Mouse (Mus musculus): ENCODE results near the gene Dapk3.

Dapk3 gene

DNA sequence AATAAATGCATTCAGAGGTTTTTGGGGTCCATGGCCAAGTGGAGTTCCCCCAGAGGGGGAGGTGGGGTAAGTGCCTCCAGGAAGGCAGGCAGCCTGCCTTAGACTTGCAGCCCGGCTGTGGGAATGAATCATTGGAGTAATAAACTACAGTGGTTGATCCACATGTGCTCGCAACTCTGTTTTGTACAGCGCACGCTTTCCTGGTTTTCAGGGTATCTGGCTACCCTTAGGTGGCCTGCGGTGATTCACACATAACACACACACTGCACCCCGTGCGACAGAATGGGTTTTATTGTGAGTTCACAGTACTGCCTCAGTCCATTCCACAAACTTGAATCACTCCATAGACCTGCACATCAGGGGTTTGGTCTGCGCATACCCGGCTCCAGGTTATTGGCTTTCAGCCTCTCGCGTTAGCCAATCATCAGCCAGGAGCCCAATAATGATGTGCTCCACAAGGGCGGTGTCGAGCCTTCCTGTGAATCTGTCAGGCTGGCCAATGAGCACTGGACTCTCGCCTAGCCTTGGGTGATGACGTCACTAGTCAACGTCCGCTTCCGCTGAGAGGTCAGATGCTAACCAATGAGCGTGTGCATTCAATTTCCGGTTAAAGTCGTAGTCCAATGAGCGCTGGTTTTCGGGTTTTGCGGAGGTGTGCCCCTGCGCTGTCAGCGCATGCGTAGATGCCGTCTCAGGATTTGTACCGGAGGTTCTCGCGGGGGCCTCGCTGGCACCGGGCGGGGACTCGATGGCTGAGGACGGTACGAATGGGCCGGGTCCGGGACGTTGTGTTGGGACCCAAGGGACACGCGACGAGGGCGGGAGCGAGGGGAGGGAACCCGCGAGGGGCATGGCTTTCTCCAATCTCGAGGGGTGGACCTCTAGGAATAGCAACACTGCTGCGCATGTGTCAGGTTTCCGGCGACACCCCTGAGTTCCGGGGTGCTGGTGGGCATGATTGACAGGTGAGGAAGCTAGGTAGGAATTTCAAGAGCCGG lies at the start of gene Dapk3:
Gene Dapk3 (plus strand): TSS at position 670 of the 998 bp plus-strand sequence.
- in situ Hi-C loops (cut with MboI, MseI) = no loop called here

DNA sequence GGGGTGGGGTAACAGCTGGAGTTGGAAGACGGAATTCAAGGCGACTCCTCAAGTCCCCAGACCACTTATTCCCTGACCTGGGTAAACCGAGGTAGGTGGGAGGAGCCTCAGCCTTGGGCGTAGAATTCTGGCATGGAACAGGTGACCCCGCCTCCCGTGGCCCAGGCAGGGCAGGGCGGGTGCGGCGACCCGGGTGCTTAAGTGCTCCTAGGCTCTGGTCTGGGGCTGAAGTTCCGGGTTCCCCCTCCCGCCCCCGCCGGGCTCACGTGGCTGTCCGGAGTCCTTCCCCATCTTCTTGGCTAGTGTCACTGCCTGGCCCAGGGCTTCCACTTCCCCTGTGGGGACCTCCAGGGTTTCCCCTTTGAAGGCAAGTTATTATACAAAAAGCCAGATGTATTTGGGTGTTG lies 48.6 kb upstream of the Dapk3 start:
- in situ Hi-C loops (cut with MboI, MseI) = no loop called here

DNA sequence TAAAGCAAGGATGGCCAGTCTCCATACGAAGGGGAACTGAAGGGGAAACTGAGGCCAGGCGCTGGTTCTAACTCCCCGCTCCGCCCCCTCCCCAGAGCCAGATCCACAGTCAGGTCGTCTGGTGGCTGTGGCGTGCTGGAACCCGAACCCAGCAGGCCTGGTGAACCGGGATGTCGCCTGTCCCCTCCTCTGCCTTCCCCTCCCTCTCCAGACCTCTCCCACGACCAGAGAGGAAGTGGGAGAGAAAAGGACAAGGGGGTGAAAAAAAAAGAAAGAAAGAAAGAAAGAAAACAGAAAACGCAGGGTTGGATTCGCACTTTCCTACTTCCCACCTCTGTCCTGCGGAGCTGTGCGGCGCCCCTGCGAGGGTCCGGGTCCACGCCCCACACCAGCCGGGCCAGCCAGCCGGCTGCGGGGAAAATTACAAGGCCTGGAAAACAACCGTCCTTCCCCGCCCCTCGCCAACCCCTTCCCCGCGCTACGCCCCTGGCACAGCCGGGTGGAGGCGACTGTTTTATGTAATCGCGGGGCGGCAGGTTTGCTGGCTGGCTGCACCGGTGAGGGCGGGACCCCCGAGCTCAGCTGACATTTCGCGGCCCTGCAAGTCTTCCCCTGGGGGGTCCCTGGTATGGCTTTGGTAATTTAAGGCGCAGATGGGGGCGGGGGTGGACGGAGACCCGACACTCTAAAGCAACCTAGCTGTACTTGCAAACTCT lies 47.7 kb upstream of the Dapk3 start, which contains the start of gene Zbtb7a:
Gene Zbtb7a (plus strand): TSS at position 255 of the 716 bp plus-strand sequence.
- in situ Hi-C loops (cut with MboI, MseI) = no loop called here

DNA sequence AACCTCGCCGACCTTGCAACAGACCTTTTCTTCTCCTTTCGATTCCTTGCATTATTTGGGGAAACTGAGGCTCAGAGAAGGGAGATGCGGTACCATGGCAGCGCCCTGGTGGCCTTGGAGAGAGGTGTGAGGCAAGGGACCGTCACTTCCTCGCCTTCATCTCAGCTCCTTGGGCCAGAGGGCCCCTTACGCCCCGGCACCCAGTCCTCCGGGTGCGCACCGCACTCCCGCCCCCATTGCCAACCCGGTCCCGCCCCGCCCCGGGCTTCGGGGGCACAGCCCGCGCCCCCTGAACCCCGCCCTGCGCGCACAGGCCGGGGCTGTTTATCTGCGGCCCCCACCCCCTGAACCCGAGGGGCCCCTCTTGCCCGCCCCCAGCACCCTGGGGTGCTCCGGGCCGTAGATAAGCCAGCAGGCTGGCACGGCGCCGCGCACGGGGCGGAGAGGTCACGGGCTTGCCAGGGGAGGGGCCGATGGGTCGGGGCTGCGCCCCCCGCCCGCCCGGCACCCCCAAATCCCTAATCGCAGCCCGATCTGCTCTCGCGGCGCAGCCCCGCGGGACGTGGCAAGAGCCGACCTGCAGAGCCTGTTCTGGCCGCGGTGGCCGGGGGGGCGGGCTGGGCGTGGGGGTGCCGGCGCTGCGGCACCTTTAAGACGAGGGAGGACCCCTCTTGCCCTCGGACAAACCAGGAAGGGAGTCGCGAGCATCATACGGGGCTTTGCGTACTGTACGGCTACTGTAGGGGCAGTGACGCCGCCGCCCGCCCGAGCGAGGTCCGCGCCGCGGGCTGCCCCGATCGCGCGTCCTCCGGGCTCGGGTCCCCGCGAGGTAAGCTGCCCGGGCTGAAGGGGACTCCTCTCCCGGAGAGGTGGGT lies 46.7 kb upstream of the Dapk3 start:
- in situ Hi-C loops (cut with MboI, MseI) = no loop called here

DNA sequence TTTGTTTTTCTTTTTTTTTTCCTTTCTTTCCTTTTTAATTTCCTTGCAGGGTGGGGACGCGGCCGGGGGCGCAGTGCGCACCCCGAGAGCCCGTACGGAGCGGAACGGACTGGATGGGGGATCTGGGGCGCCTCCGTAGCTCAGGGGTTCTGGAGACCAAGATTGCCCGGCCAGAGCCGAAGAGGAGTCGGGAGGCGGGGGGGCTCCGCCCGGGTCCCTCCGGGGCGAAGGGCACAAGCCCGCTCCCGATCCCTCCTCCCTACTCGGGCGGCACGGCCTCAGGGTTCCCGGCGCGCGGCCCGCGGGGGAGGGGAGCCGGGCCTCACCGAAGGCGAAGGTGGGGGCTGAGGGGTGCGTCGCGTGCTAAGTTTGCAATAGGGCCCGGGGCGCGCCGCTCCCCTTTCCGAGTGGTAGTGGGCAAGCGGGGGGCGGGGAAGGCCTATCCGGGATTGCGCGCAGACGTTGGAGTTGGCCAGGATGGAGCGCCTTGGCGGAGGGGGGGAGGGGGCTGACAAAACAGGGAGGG lies 46.0 kb upstream of the Dapk3 start:
- in situ Hi-C loops (cut with MboI, MseI) = no loop called here

DNA sequence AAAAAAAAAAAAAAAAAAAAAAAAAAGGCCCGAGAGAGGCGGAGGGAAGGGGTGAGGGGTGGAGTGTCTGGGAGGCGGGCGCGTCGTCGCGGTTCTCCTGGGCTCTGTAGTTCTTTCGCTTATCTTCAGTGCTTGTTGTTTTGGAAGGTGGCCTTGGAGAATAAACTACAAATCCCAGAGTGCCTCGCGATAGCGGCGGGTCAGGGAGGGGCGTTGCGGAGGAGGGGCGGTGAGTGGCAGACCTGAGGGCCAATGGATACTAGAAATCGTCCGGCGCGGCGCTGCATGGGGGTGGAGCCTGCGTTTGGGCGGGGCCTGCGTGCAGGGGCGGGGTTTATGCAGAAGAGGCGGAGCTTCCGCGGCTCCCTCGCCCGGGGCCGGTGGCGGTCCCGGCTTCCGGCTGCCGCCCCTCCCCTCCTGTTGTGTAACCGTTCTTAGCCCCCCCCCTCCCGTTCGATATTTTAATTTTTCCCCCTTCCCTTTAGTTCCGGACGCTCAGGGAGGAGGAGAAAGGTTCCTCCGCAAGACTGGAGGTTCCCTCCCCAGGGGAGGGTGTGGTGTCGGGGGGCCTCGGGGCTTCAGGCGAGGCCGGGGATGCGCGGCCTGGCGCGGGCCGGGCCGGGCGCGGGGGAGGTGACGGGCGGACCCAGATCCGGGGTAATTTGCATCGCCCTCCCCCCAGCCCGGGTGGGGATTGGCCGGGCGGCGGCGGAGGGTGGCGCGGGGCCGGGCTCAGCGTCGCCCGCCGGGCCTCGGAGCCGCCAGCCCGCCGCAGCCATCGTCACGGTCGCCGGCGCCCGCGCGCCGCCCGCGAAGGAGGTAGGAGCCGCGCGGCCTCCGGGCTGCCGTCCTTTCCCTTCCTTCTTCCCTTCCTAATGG lies 45.3 kb upstream of the Dapk3 start:
- in situ Hi-C loops (cut with MboI, MseI) = no loop called here

DNA sequence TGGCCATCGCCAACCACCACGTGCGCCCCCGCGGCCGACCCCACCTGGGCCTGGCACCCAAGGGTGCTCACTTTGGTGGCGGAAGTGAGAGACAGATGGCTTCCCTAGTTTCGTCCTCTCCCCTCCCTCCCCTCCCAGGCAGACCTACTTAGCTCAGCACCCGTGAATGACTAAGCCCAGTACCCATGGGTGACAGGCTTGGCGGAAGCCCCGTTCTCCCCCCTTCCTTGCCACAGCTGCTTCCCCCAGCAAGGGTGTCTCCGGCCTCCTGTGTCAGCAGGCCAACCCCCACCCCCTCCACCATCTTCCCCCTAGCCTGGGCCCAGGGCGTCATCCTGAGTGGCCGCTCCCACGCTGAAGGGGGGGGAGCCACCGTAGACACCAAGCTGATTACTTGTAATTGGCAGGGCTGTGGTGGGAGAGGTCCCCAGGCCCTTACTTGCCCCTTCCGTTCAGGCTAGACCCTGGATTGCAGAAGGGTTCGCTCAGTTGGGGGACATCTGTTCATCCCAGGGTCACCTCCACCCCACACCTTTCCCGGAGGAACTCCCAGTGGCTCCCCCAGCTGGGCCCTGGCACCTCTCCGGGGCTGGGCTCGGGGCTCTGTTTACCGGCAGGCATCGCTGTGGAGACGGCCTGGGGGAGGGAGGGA lies 44.5 kb upstream of the Dapk3 start:
- in situ Hi-C loops (cut with MboI, MseI) = no loop called here

DNA sequence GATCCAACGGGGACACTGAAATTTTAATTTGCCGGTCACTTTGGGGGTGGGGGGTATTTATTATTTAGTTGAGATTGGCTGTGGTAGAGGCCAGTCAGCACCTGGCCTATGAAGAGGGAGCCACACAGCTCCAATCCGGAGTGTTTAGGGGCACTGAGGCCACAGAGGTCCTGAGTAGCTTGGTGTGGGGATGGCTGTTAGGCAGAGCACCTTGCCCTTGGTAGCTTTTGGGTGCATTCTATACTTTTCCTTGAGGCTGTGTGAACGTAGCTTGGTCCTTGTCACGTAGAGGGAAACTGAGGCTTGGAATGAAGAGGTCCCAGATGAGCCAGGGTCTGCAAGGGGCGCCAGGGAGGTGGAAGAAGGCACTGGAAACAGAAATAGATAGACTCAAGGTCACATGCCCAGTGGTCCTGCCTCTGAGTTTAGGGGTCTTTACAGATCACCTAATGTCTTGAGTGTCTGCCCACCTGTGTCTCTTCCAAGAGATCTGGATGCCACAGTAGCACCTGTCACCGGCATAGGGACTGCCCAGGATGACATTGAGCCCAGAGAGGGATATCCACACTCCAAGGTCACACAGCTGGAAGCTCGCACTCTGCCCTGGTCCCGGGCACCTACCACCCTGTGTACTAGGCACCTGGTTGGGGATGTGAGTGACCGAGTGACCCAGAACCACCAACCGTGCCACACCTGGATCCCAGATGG lies 43.8 kb upstream of the Dapk3 start:
- in situ Hi-C loops (cut with MboI, MseI) = no loop called here

DNA sequence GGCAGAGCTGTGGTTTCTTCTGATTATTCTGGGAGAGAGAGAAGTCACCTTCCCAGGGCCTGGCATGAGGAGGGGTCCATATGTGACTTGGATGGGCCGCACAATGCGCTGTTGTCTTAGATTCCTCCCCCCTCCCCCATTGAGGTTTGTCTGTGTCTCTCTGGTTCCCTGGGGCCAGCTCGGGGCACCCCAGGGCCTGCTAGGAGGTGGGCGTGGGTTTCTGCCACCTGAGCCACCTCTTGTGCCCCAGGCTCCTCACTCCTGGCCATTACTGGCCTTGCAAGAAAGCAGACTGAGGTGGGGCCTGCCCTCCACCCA lies 43.3 kb upstream of the Dapk3 start:
- in situ Hi-C loops (cut with MboI, MseI) = no loop called here

DNA sequence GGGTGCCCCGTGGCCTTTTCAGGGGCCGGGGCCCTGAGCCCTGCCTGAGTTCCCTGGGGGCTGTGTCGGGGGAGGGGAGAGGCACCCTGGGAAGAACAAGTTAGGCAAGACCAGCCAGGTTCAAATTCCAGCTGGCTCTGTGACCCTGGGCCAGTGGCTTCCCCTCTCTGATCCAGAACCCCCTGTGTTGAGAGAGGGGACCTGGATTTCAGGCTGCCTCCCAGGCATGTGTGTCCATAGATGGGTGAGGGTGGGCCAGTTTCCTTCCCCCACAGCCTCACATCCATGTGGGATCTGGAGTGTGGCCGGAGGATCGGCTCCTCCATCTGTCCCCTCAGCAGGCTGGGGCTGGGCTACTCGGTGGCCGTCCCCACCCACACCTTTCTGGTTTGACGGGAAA lies 42.8 kb upstream of the Dapk3 start:
- in situ Hi-C loops (cut with MboI, MseI) = loop anchor here (10.0 kb wide), 1 partner anchor 535 kb away; the partner anchor contains the start of genes Adat3, Gm49322 and Scamp4

DNA sequence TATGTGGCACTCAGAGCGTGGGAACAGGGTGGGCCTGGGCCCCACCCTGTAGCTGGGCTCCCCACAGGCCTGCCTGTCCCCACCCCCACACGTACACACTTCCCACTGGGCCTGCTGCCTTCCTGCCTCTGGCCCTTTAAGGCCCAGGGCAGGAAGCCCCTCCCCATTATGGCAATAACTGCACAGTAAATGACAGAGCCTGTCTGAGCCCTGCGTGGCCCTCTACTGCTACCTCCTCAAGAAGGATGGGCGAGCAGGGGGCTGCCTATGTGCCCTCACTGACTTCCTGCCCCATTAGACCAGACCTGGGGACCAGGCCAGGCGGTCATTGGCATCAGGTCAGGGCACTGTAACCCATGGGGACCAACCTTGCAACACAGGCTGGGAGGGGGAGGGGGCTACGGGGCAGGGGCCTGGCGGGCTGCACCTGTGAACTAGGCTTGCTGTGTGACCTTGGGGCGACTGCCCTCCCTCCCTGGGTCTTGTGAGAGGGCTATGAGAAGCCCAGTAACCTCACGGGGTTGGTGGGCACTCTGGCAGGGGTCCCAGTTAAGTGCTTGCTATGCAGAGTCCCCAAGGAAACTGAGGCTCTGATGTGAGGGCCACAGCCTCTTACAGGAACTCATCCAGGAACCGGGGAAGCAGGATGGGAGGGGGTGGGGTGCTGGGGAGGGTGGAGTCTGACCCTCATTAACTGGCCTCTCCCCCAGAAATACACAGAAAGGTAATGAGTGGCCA lies 41.9 kb upstream of the Dapk3 start:
- in situ Hi-C loops (cut with MboI, MseI) = loop anchor here (10.0 kb wide), 1 partner anchor 536 kb away; the partner anchor contains the start of genes Adat3, Gm49322 and Scamp4

DNA sequence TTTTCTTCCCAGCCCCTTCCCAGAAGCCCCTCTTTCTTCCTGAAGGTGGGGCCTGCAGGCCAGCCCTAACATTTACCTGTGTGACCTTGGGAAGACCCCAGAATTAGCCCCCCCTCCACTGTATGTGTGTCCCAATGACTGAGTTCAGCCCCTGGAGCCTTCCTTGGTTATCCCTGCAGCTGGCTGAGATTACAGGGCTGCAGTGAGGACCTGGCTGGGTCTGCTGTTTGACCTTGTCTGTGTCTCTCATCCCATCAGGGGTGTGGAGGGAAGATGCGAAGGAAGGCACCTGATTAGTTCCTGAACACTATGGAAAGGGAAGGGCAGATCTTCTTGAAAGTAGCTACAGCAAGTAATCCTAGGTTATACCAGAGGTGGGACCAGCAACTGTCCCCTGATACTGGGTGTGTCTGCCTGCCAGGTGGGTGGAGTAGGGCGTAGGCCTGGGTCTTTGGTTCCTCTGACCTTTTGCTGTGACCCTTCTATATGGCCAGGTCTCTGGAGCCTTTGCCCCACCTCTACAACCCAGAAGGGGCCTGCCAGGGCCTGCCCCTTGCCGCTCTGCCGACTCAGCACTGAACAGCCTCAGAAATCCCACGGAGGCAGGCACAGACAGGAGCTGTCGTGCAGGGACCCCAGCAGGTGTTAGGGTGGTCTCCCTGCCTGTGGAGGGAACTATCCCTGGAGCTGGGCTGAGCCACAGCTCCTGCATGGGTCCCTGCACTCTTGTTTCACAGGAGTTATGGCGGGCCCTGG lies 41.2 kb upstream of the Dapk3 start:
- in situ Hi-C loops (cut with MboI, MseI) = loop anchor here (10.0 kb wide), 1 partner anchor 537 kb away; the partner anchor contains the start of genes Adat3, Gm49322 and Scamp4

DNA sequence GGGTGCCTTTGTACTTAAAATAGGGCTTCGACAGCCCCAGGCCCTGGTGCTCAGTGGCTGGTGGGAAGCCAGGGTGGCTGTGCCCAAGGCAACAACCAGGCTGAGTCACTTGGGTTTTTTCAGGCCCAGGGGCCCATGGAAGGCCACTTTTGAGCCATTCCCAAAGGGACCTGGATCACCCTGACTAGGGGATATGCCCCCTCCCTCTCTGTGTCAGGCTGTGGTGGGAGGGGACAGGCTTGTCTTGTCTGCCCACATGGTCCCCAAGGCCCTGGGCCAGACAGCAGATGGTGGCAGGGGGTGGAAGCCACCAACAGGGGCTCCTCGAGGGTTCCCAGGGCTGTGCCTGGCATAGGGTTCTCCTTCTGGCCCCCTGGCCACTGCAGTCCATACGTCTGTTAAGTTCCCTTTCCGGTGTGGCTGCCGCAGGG lies 40.2 kb upstream of the Dapk3 start:
- in situ Hi-C loops (cut with MboI, MseI) = loop anchor here (10.0 kb wide), 1 partner anchor 538 kb away; the partner anchor contains the start of genes Adat3, Gm49322 and Scamp4

DNA sequence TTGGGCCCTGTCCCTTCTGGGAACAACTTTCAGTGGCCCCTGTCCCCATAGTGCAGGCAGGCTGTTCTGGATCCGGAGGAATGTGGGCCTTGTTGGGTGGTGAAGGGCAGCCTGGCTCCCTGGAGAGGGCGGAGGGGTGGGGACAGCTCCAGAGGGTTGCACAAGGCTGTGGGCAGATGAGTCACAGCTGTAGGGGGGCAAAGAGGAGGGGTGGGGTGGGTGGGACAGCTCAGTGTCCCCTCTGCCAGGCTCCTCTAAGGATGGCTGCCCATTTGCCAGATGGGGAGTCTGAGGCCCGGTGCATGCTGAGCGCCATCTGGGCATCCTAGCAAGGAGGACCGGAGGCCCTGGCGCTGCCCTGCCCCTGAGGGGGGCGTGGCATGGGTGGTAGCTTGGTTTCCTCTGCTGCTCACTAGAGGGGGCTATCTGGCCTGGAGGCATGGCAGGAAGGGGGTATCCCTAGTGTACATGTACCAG lies 39.6 kb upstream of the Dapk3 start:
- in situ Hi-C loops (cut with MboI, MseI) = loop anchor here (10.0 kb wide), 1 partner anchor 538 kb away; the partner anchor contains the start of genes Adat3, Gm49322 and Scamp4

DNA sequence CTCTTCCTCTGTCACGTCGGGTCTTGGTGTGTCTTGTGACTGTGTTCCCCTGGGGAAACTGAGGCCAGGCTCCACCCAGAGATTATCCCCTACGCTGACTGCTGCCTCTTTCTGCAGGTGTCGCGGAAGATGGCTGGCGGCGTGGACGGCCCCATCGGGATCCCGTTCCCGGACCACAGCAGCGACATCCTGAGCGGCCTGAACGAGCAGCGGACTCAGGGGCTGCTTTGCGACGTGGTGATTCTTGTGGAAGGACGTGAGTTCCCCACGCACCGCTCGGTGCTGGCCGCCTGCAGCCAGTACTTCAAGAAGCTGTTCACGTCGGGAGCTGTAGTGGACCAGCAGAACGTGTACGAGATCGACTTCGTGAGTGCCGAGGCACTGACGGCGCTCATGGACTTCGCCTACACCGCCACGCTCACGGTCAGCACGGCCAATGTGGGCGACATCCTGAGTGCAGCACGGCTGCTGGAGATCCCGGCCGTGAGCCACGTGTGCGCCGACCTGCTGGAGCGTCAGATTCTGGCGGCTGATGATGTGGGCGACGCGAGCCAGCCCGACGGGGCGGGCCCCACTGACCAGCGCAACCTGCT lies 38.9 kb upstream of the Dapk3 start:
- in situ Hi-C loops (cut with MboI, MseI) = loop anchor here (10.0 kb wide), 1 partner anchor 539 kb away; the partner anchor contains the start of genes Adat3, Gm49322 and Scamp4

DNA sequence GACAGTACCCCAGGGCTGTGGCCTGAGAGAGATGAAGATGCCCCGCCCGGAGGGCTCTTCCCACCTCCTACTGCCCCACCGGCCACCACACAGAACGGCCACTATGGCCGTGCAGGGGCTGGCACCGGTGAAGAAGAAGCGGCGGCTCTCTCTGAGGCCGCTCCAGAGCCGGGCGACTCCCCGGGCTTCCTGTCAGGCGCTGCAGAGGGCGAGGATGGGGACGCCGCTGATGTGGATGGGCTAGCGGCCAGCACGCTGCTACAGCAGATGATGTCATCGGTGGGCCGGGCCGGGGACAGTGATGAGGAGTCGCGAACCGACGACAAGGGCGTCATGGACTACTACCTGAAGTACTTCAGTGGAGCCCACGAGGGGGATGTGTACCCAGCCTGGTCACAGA lies 38.1 kb upstream of the Dapk3 start:
- in situ Hi-C loops (cut with MboI, MseI) = loop anchor here (10.0 kb wide), 1 partner anchor 540 kb away; the partner anchor contains the start of genes Adat3, Gm49322 and Scamp4

Data from T-helper 1 cell (primary cell).